Mouse (Mus musculus) kidney, adult 2 months (tissue): ENCODE measurements around the gene Zfp689.

Source experiments
- CTCF ChIP-seq: fragments of 200-500 bp; conservative IDR thresholded peaks from 2 replicates; pipeline ENCODE4 v1.5.1; 2011; ENCODE audit warnings: low read depth, mild to moderate bottlenecking, control low read depth, low read length, moderate library complexity, mixed read lengths; ENCODE audit not compliant: insufficient read depth, insufficient read length
- POLR2A ChIP-seq: fragments of 200-500 bp; IDR thresholded peaks from one replicate; pipeline ENCODE4 v1.6.1; 2011; ENCODE audit warnings: low read depth, low read length, control low read depth

GRCm38 (mm10) chr7:127473705-127474104 is 24.7 kb upstream of the Zfp689 start:
- TF ChIP-seq CTCF = no peak
- TF ChIP-seq POLR2A = no peak
